Mouse (Mus musculus) lung, postnatal 4 days (tissue): ENCODE data around the gene Fam69a.

Experiments used
- DNase-seq, 2 experiments: peaks; one replicate each; pipeline ENCODE4 v3.0.0; 2021

Fam69a gene

DNA sequence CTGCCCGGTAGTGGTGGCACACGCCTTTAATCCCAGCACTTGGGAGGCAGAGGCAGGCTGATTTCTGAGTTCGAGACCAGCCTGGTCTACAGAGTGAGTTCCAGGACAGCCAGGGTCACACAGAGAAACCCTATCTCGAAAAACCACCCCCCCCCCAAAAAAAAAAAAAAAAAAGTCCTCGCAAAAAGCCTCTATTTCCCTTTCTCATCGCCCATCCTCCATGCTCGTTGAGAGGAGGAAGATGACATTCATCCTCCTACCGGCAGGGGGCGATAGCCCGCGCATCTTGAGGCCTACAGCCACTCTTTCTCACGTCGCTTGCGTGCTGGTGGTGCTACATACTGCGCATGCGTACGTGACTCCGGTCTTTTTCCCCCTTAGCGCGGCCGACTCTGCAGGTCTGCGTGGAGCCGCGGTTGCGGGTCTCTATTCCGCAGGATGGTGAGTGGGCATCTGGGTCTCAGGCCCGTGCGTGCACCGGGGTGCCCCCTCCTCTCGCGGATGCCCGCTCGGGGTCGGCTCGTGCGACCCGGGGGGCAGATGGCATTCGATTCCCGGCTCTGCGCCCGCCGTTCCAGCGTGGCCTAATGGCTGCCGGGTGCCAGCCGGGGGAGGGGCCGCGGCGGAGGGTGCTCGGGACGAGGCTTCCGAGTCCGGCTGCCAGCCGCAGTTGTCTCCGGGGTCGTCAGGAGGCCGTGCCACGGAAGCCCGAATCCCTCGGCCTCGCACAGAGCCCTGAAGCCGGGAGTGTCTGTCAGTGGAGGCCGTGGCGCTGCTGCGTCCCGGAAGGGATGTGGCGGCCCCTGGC lies 86.5 kb downstream of the Fam69a start, which contains the start of gene Rpl5:
TSS of gene Rpl5 (plus strand) at position 297 of the 808 bp plus-strand sequence.
- DNase-seq, result peak; percentile 95 to 96

DNA sequence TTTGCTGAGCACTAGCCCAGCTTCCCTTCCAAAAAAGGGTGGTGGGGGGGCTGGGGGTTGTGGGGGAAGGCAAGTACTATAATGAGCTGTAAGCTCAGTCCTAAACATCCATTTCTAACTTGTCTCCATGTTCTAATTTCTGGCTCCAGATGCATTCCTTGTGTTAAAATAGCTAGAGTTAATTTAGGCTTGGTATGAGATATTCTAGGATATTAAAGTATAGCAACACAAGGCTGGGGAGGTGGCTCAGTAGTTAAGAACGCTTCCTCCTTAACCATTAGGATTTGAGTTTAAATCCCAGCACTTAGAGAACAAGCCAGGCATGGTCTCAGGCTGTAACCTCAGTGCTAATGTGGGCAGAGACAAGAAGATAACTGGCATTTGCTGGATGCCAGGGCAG lies 90.6 kb downstream of the Fam69a start:
- no peak for DNase-seq

DNA sequence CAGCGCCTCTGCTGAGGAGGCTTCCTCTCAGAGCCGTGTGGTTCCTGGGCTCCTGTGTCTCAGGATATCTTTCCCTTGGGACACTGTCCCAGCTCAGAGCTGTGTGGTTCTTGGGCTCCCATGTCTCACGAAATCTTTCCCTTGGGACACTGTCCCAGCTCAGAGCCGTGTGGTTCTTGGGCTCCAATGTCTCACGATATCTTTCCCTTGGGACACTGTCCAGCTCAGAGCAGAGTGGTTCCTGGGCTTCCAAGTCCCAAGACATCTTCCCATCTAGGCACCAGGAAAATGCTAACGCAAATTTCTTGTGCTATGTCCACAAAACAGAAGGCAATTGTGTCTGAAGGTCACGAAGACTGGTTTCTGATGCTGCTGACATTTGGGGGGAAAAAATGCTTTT lies 92.2 kb downstream of the Fam69a start:
- no peak for DNase-seq

DNA sequence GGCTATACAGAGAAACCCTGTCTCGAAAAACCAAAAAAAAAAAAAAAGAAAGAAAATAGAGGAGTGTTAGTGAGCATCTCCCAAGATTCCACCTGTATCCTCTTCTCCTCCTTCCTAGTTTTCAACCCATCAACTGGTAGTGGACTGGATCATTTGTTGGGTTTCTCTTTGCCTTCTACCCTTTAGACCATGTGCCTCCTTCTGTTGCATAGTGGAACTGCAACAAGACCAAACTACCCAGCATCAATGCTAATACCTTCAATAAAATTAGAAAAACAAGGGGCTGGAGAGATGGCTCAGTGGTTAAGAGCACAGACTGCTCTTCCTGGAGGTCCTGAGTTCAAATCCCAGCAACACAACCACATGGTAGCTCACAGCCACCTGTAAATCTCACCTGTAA lies 95.4 kb downstream of the Fam69a start:
- DNase-seq, result peak in 1 of 2 experiments; percentile 44

DNA sequence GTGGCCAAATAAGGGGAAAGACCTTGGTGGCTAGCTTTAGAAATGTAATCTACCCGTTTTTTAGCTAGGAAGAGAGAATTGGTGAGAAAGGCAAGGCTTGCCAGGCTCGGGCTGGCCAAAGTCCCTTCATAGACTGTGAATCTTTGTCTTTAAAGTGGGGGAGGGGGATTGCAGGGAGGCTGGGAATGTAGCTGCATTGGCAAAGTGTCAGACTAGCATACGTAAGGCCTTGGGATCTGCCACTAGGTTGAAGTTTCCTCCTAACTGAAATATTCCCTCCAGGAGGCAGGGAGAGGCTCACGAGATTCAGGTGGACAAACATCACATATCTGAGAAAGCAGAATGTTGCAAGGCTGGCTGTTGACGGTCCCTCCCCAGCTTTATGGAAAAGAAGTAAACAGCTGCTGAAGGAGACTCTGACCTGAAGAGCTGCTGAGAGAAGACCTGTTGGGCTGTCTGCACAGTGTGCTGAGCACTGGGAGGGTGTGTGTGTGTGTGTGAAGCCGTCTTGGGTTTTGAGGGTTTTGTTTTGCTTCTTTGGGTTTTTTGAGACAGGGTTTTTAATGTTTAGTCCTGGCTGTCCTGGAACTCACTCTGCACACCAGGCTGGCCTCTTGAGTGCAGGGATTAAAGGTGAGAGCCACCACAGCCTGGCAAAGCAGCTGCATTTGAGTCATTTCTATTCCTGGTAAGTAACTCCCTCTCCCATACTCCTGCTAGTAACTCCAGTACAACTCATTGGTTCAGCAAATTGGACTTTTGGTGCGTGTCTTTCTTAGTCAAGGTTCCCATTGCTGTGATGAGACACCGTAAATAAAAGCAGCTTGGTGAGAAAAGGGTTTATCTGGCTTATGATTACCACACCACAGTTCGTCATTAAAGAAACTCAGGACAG lies 96.6 kb downstream of the Fam69a start:
- DNase-seq, result no peak

DNA sequence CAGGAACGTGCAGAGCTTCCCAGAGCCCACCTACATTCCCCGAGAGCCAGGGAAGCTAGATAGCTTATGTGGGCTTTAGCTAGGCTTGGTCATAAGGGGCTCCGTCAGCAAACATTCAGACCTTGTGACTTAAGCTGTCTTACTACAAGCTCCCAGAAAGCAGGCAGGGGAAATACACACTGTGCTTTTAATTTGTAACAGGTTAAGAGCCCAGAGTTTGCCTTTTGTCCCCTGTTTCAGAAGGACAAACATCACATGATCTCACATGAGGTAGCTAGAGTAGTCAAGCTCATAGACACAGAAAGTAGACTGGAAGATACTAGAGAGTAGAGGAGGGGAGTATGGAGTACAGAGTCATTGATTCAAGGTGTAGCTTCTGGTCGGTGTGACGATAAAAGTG lies 106.2 kb downstream of the Fam69a start:
- DNase-seq, result no peak

DNA sequence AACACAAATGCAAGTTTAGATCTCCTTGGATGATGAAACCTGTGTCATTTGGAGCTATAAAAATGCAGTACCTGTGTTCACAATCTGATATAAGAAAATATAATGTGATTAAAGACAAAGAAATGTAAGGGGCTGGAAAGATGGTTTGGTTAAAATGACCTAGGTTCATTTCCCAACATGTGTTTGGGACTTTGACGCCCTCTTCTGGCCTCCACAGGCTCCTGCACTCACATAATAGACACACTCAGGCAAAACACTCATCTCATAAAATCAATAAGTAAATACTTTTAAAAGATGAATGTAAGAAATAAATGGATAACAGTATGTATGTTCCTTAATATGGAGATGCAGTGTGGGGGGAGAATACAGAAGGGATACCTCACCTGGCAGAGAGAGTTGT lies 109.8 kb downstream of the Fam69a start:
- no peak for DNase-seq

DNA sequence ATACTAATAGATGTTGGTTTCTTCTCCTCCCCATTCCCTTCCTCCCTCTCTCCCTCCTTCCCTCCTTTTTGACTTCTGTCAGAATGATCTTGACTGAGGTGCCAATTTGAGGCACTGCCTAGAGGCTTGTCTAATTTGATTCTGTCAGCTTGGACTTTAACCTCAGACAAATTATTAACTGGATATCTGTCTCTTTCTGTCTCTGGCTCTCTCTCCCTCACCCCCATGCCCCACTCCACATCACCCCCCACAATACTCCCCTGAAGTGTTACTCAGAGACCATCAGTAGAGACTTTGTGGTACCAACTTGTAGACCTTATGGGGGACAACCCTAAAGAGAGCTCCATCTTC lies 111.6 kb downstream of the Fam69a start:
- no peak for DNase-seq

DNA sequence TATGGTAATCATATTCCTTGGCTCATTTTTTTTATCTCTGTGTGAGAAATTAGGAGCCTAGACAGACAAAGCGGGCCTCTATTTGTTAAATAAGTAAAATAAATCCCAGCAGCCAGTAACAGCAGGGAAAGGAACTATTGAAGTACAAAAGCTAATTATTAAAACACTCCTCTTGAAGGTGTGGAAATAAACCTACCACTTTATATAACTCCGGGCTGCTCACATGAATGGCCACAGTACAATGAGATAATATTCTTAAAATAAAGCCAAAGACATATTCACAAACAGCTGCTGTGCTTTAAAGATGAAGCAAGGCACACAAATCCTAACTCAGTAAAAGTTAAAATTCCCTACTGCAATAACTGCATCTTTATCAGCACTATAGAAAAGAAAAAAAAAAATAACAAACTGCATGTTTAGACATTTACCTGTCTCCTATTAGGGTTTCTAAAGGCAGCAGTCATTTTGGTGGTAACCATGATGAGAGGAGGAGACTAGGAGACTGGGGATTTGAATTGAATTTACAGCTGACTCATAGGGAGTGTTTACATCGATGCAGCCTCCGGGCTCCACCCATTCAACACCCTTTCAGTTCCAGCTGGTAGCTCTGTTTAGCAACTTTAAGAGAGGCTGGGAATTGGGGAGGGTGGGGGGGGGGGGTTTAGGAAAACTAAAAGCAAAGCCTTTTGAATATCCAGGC lies 112.2 kb downstream of the Fam69a start, which contains the start of gene Evi5:
TSS of gene Evi5 (minus strand) at position 547 of the 700 bp plus-strand sequence.
- no peak for DNase-seq

DNA sequence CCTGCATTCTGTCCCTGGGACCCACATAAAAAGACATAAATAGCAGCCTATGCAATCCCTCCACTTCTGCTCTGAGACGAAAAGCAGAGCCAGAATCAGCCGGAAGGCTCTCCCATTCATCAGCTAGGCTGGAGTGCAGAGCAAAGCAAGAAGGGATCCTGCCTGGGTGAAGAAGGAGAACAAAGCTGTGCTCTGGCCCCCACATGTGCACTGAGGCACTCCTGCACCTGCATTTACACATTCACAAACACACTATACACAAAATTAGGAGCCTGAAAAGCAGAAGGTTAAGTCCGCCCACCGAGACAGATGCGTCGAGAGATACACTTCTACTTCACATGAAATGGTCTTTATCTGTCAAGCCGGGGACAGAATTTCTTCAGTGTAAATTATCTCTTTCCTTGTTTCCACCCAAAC lies 113.0 kb downstream of the Fam69a start:
- DNase-seq, result no peak

DNA sequence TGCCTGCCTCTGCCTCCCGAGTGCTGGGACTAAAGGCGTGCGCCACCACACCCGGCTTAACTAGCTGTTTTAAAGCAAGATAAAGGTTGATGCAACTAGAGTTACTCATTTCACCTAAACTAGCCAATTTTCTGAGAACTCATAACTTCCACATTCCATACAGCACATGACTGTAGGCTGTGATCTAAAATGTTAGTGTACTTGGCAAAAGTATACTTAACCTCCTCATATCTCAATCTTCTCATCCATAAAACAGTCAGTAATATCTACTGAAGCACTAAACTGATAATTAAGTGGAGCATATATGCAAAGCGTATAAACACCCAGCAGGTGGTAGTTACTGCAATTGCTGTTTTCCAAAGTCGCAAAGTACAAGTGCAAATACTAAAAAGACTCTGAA lies 113.6 kb downstream of the Fam69a start:
- no peak for DNase-seq

DNA sequence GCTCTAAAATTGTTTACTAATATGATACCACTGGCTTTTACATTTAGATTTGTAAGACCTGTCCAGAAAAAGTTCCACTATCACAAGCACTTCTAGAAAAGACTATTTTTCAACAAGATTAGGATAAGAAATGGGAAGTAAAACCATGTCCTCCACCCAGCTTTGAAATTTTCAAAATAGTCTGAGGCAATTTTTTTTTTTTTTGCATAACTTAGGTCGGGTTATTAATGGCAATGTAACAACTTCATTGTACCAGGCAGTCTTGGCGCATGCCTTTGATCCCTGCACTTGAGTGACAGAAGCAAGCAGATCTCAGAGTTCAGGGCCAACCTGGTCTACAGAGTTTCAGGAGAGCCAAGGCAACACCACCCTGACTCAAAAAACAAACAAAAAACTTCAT lies 117.2 kb downstream of the Fam69a start:
- no peak for DNase-seq

DNA sequence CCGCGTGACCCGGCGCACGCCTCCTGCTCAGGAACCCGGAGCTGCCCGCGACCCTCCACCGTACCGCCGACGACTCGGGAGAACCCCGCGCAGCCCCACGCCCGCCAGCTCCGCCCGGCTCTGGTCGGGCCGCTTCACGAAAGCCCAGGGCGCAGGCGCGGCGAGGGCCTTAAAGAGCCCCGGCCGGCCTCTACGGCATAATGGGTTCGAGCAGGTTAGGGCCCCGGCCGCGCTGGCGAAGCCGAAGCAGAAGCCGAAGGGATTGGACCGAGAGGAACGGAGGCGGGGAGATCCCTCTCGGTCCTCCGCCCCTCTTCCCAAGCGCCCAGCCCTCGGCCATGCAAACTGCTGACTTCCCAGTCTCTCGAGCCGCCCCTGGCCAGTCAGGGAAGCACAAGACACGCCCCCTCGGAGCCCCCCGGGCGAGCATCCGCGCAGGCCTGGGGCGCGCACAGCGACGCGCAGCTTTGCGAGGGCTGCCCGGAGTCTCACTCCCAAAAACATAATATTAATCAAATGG lies 117.9 kb downstream of the Fam69a start:
- DNase-seq, result peak; percentile 92 to 97

DNA sequence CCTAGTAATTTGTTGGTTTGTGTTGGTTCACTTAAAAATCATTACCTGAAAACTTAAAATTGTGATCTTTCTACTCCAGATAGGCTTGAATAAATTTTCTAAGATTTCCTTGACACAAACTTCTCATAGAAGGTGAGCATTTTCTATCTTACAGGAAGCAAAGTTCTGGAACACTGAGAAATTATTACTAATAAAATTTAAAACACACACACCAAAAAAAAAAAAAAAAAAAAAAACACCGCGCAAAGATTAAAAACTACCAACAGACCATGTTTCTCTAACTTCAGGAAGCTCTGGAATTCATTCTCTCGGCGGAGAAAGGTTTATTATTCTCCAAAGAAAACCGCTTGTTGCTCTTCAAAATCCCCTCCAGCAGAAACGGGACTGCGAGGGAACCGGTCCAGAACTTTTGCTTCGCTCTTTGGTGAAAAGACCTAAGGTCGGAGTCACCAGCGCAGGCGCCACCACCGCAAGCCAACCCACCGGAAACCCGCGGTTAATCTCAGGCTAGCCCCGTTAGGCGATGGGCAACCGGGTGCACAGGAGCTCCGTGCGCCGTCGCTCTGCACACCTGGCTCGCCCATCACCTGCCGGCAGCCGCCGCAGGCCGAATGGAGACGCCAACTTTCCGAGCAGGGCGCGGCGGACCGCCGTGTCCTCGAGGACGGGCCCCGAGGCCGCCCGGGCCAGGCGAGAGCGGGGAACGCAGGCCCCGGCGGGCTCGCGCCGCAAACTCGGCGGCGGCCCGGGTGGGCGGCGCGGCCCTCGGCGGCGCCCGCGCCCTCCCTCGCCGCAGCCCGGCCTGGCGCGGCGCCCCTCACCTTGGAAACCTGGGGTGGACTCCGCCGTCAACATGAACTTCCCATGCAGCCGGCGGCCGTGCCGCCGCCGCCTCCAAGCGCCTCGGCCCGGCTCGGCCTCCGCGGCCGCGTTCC lies 118.6 kb downstream of the Fam69a start:
- peak; percentile 70 to 73 for DNase-seq

DNA sequence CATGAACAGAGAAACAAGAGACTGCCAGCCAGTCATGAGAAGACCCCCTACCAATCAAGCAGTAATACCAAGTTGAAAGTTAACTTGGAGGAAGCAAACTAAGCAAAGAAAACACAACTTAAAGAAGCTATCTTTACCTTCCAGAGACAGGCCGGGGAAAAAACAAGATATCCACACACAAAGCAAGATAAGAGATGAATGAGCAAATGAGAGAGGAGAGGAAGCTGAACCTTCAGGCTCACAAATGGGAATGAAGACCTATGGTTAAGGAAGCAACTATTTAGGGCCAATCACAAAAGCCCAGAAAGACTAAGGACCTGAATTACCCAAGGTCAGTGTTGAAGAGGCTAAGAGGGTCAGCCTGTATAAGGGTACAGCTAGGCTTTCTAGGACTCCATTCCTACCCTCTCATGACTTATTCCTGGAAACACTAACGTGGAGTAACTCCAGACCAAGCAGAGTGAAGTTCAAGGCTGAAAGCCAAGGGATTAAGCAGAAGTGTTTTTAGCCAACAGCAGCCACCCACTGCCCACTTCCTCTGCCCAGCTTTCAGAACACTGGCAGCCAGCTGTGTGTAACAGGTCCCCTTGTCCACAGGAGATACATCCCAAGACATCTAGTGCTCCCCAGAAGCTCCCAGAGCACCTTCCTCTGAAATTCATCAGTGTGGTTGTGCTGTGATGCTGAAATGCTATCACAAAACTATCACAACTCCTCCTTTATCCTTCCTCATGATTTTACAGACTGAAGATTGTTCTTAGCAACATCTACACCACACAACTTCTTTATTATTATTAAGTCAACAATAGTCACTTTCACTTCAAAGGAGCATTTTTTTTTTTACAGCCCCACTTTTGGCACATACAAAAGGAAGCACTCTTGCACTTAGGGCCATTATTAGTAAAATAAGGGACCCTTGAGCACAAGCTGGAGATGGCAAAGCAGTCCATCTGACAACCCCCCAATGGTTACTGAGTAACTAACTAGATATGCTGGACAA lies 120.5 kb downstream of the Fam69a start:
- peak in 1 of 2 experiments; percentile 39 for DNase-seq

DNA sequence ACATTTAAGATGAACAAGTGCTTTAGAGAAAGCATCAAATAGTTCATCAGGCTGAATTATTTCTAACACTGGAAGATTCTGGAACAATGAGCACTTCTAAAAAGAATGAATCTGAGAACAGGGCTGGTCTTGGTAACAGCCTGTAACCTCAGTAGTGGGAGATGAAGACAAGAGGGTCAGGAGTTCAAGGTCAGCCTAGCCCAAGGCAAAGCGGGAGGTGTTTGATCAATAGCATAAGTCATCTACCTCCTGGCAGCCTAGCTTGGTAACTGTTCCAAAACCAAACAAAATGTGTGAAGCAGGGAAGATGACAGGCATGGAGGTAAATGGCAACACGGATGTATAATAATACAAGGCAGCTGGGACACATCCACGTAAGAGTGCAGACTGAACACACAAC lies 122.9 kb downstream of the Fam69a start:
- DNase-seq, result no peak

DNA sequence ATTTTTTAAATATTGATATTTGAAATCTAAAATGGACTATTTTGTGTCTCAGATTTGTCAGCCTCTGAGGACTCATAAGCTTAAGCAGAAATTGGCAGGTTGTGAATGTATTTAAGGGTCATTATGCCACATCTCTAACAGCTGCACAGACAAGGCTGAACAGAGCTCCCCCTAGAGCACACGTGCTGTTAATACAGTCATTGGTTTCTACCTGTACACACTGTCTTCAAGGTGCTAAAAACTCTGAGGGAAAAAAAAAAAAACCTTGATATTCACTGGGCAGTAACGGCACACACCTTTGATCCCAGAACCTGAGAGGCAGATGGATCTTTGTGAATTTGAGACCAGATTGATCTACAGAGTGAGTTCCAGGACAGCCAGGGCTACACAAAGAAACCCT lies 127.9 kb downstream of the Fam69a start:
- no peak for DNase-seq
